Mouse (Mus musculus): ENCODE results near the gene Tap2.

- no peak for TF ChIP-seq CTCF (IDR thresholded peaks at IDR 0.05; ENCODE audit: low read depth, low read length)
- no peak for TF ChIP-seq POLR2A (IDR thresholded peaks at IDR 0.05; ENCODE audit: extremely low read depth, insufficient read depth, low read length)
Observed at GRCm38 (mm10) chr17:34155534-34155933, 47.8 kb upstream of the Tap2 start.

Measured in liver, adult 2 months (tissue).